In genomic region chr5:29651696-29652095, GRCm38 (mm10) we compare ENCODE assay signal across 26 mouse cellular contexts.
"Had no signal": no experiment of that assay in that cellular context is flagged by ENCODE, and none has a peak within 500 bp of the region (broad histone marks: within the 10 kb centered on the region; RNA-seq: fewer than 3 reads in every experiment).

No protein-coding gene starts in this region.

- H3K27ac ChIP-seq: embryonic facial prominence, embryonic 10.5 days; embryonic facial prominence, embryonic 12.5 days; embryonic facial prominence, embryonic 13.5 days; embryonic facial prominence, embryonic 15.5 days; forebrain, embryonic 10.5 days; forebrain, embryonic 12.5 days; forebrain, embryonic 13.5 days; forebrain, embryonic 15.5 days; gastrocnemius, adult 2 months; heart, adult 2 months had no signal

- ATAC-seq: forebrain, embryonic 13.5 days; forebrain, embryonic 14.5 days; forebrain, embryonic 15.5 days; forebrain, embryonic 16.5 days; forebrain, postnatal 0 days had no signal

- DNase-seq: cerebellum, adult 9-10 months; cerebellum, adult 9-11 months; cerebellum, postnatal 10 days; cerebellum, postnatal 14 days; cerebellum, postnatal 25 days; cerebellum, postnatal 36 days; embryo, embryonic 11 days; forebrain, postnatal 0 days; gastrocnemius, adult 2 months; gastrocnemius, postnatal 10 days; gastrocnemius, postnatal 14 days; gastrocnemius, postnatal 25 days; gastrocnemius, postnatal 36 days; heart, adult 18-20 months; heart, adult 2 months had no signal

- H3K4me3 ChIP-seq: embryonic facial prominence, embryonic 10.5 days; embryonic facial prominence, embryonic 12.5 days; embryonic facial prominence, embryonic 13.5 days; embryonic facial prominence, embryonic 15.5 days; erythroblast, embryonic 14.5 days; forebrain, embryonic 10.5 days; forebrain, embryonic 12.5 days; forebrain, embryonic 13.5 days; forebrain, embryonic 15.5 days; gastrocnemius, adult 2 months; heart, adult 2 months had no signal

- H3K4me2 ChIP-seq: embryonic facial prominence, embryonic 12.5 days; embryonic facial prominence, embryonic 13.5 days; embryonic facial prominence, embryonic 15.5 days; forebrain, embryonic 12.5 days; forebrain, embryonic 13.5 days; forebrain, embryonic 15.5 days had no signal

- H3K27me3 ChIP-seq: embryonic facial prominence, embryonic 12.5 days; embryonic facial prominence, embryonic 13.5 days; embryonic facial prominence, embryonic 15.5 days; forebrain, embryonic 12.5 days; forebrain, embryonic 13.5 days; forebrain, embryonic 15.5 days had no signal

- H3K9ac ChIP-seq: embryonic facial prominence, embryonic 12.5 days; embryonic facial prominence, embryonic 13.5 days; embryonic facial prominence, embryonic 15.5 days; forebrain, embryonic 12.5 days; forebrain, embryonic 13.5 days; forebrain, embryonic 15.5 days; forebrain, postnatal 0 days had no signal

- H3K4me1 ChIP-seq: embryonic facial prominence, embryonic 10.5 days; embryonic facial prominence, embryonic 12.5 days; embryonic facial prominence, embryonic 13.5 days; embryonic facial prominence, embryonic 15.5 days; forebrain, embryonic 10.5 days; forebrain, embryonic 12.5 days; forebrain, embryonic 13.5 days; forebrain, embryonic 15.5 days had no signal

- H3K9me3 ChIP-seq: embryonic facial prominence, embryonic 10.5 days; embryonic facial prominence, embryonic 12.5 days; embryonic facial prominence, embryonic 13.5 days; embryonic facial prominence, embryonic 15.5 days; forebrain, embryonic 10.5 days; forebrain, embryonic 12.5 days; forebrain, embryonic 13.5 days; forebrain, embryonic 15.5 days had no signal
